Mouse (Mus musculus) midbrain, embryonic 11.5 days (tissue): Measurements from ENCODE around the gene Akr1c19. TPM values are rescaled to one million over a fixed set of nuclear protein-coding genes. Genes with fewer than 3 reads are reported as not detected.
"Not testable (repeated sequence)": the region's sequence is repeated elsewhere in the genome, so short reads cannot be mapped to it uniquely, and the experiment has no call there.

Experiments
- ATAC-seq: fragments of 200-750 bp; cut with Nextera tagmentation; 2 replicates; pipeline ENCODE4 v1.8.0; 2017; ENCODE audit warnings: moderate TSS enrichment, moderate library complexity; ENCODE audit not compliant: low FRiP score
- DNase-seq: peaks from one replicate; pipeline ENCODE4 v3.0.0; 2015; ENCODE audit warnings: low spot score; ENCODE audit errors: missing footprints
- H3K27ac ChIP-seq: fragments of 300-500 bp; sonication (generic); 2 replicates; pipeline ENCODE4 v1.5.1; 2014; ENCODE audit warnings: low read depth, low read length
- H3K27me3 ChIP-seq: fragments of 300-500 bp; sonication (generic); 2 replicates; pipeline ENCODE4 v1.6.1; 2014; ENCODE audit warnings: mild to moderate bottlenecking, low read length, moderate library complexity, mixed read lengths; ENCODE audit not compliant: control insufficient read depth, insufficient read depth
- H3K36me3 ChIP-seq: fragments of 300-500 bp; sonication (generic); 2 replicates; pipeline ENCODE4 v1.6.1; 2014; ENCODE audit warnings: mild to moderate bottlenecking, low read length, moderate library complexity, mixed read lengths; ENCODE audit not compliant: control insufficient read depth, insufficient read depth
- H3K4me1 ChIP-seq: fragments of 300-500 bp; sonication (generic); 2 replicates; pipeline ENCODE4 v1.6.1; 2014; ENCODE audit warnings: low read length; ENCODE audit not compliant: control insufficient read depth, insufficient read depth
- H3K4me2 ChIP-seq: fragments of 300-500 bp; sonication (generic); 2 replicates; pipeline ENCODE4 v1.6.1; 2014; ENCODE audit warnings: mild to moderate bottlenecking, moderate library complexity
- H3K4me3 ChIP-seq: fragments of 300-500 bp; sonication (generic); 2 replicates; pipeline ENCODE4 v1.5.1; 2014; ENCODE audit warnings: low read depth, low read length
- H3K9ac ChIP-seq: fragments of 300-500 bp; sonication (generic); 2 replicates; pipeline ENCODE4 v1.6.1; 2014; ENCODE audit warnings: low read length
- H3K9me3 ChIP-seq: fragments of 300-500 bp; sonication (generic); 2 replicates; pipeline ENCODE4 v1.6.1; 2016; ENCODE audit warnings: low read length; ENCODE audit not compliant: control insufficient read depth
- WGBS: fragments of 180-500 bp; shearing (Covaris S2); extraction: QIAGEN DNeasy Blood & Tissue Kit; methylation state at CpG from one replicate; pipeline ENCODE4 v1.1.7; 2014; 5-methylcytosine and 5-hydroxymethylcytosine counted together
- polyA plus RNA-seq: library from polyadenylated mRNA; unstranded; fragments of >200 nt; fragmentation: Nextera tagmentation; extraction: Ambion mirVana; gene quantifications from 2 replicates; pipeline ENCODE4 v1.2.1, GENCODE M21; 2014

Akr1c19 gene
- polyA plus RNA-seq: 0.31 and 0.39 TPM in 2 replicates

GRCm38 (mm10) chr13:4228441-4228840, at the start of gene Akr1c19:
Akr1c19 (plus strand) TSS chr13:4228700.
- H3K36me3 ChIP-seq: no peaks in the 10 kb centered on the region
- DNase-seq: no peak
- H3K4me1 ChIP-seq: no peaks in the 10 kb centered on the region
- H3K27me3 ChIP-seq: no peaks in the 10 kb centered on the region
- no peak within 1 kb of the TSS for H3K27ac ChIP-seq
- no peak within 1 kb of the TSS for H3K9ac ChIP-seq
- 68% methylated on average over 1 of the region's 1 CpGs for WGBS
- no peak within 1 kb of the TSS for H3K4me3 ChIP-seq
- ATAC-seq: no peak
- H3K9me3 ChIP-seq: no peaks in the 10 kb centered on the region
- H3K4me2 ChIP-seq: no peak within 1 kb of the TSS

GRCm38 (mm10) chr13:4181321-4181720, 47.2 kb upstream of the Akr1c19 start:
- H3K27me3 ChIP-seq, H3K9ac ChIP-seq, H3K4me1 ChIP-seq, H3K9me3 ChIP-seq, H3K4me2 ChIP-seq, DNase-seq, H3K27ac ChIP-seq, H3K4me3 ChIP-seq, H3K36me3 ChIP-seq, ATAC-seq: not testable (repeated sequence)
- WGBS: 79% methylated on average over 4 of the region's 4 CpGs

GRCm38 (mm10) chr13:4183116-4183515, 45.4 kb upstream of the Akr1c19 start:
- no peak overlapping the region for H3K4me2 ChIP-seq
- no peak for ATAC-seq
- DNase-seq: no peak
- 58% methylated on average over 9 of the region's 9 CpGs for WGBS
- H3K9me3 ChIP-seq: no peaks in the 10 kb centered on the region
- H3K9ac ChIP-seq: no peak overlapping the region
- H3K4me3 ChIP-seq: no peak overlapping the region
- no peaks in the 10 kb centered on the region for H3K27me3 ChIP-seq
- H3K4me1 ChIP-seq: no peaks in the 10 kb centered on the region
- H3K36me3 ChIP-seq: no peaks in the 10 kb centered on the region
- H3K27ac ChIP-seq: no peak overlapping the region

GRCm38 (mm10) chr13:4186641-4187411, 41.7 kb upstream of the Akr1c19 start:
- not testable (repeated sequence) for DNase-seq, H3K9me3 ChIP-seq, H3K9ac ChIP-seq, H3K4me3 ChIP-seq, H3K27ac ChIP-seq, H3K27me3 ChIP-seq, ATAC-seq, H3K4me2 ChIP-seq, H3K4me1 ChIP-seq, H3K36me3 ChIP-seq
- WGBS: 86% methylated on average over 7 of the region's 7 CpGs

DNA sequence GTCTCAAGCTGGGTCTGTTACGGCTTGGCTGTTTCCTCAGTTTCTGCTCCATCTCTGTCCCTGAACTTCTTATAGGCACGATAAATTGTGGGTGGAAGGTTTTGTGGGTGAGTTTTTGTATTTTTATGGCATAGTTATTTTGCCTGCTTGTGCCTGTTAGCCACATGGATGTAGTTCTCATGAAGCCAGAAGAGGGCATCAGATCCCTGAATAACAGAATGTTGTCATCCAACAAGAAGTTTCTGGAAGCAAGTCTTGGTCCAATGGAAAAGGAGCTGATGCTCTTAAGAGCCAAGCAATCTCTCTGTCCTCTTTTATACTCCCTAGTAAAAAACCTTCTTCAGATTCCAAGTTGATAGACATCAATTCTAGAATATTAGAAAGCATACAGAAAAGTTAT, 40.3 kb upstream of the Akr1c19 start:
- ATAC-seq: no peak
- DNase-seq: no peak
- H3K27me3 ChIP-seq: no peaks in the 10 kb centered on the region
- no peaks in the 10 kb centered on the region for H3K4me1 ChIP-seq
- no peak overlapping the region for H3K4me3 ChIP-seq
- H3K9me3 ChIP-seq: no peaks in the 10 kb centered on the region
- H3K9ac ChIP-seq: no peak overlapping the region
- H3K36me3 ChIP-seq: no peaks in the 10 kb centered on the region
- H3K4me2 ChIP-seq: no peak overlapping the region
- no peak overlapping the region for H3K27ac ChIP-seq
- WGBS: 91% methylated on average over 2 of the region's 2 CpGs

DNA sequence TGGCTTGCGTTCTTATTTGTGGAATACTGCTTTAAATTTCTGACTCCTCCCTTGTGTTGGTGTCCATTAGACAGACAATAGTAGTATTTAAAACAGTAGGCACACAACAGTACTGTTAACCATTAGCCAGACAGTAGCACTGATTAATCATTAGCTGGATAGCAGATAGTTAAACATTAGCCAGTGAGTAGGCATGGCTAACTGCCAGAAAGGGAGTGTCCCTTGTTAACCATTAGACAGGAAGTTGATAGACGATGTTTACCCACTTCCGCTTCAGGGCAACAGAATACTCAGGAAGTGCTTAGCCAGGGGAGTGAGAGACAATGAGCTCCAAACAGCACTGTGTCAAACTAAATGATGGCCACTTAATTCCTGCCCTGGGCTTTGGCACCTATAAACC, 37.6 kb upstream of the Akr1c19 start, which contains the start of gene Akr1c13:
Akr1c13 (plus strand) TSS at position 247 of the 400 bp plus-strand sequence.
- DNase-seq: no peak
- H3K27me3 ChIP-seq: no peaks in the 10 kb centered on the region
- no peaks in the 10 kb centered on the region for H3K36me3 ChIP-seq
- H3K9ac ChIP-seq: no peak within 1 kb of the TSS
- H3K4me1 ChIP-seq: no peaks in the 10 kb centered on the region
- no peak for ATAC-seq
- WGBS: 88% methylated on average over 3 of the region's 3 CpGs
- H3K4me2 ChIP-seq: no peak within 1 kb of the TSS
- no peak within 1 kb of the TSS for H3K27ac ChIP-seq
- no peaks in the 10 kb centered on the region for H3K9me3 ChIP-seq
- no peak within 1 kb of the TSS for H3K4me3 ChIP-seq

GRCm38 (mm10) chr13:4192511-4192910, 36.0 kb upstream of the Akr1c19 start:
- no peaks in the 10 kb centered on the region for H3K9me3 ChIP-seq
- no peaks in the 10 kb centered on the region for H3K27me3 ChIP-seq
- H3K36me3 ChIP-seq: no peaks in the 10 kb centered on the region
- H3K4me1 ChIP-seq: no peaks in the 10 kb centered on the region
- ATAC-seq (no peak), DNase-seq (no peak)
- H3K4me3 ChIP-seq: no peak overlapping the region
- no peak overlapping the region for H3K9ac ChIP-seq
- H3K4me2 ChIP-seq: no peak overlapping the region
- WGBS: 81% methylated on average over 3 of the region's 3 CpGs
- H3K27ac ChIP-seq: no peak overlapping the region

- Histone ChIP-seq H3K4me1 (no peaks in the 10 kb centered on the region), H3K27ac (no peak overlapping the region), H3K27me3 (no peaks in the 10 kb centered on the region), H3K9ac (no peak overlapping the region), H3K9me3 (no peaks in the 10 kb centered on the region), H3K4me3 (no peak overlapping the region), H3K36me3 (no peaks in the 10 kb centered on the region), H3K4me2 (no peak overlapping the region)
- WGBS: 47% methylated on average over 1 of the region's 1 CpGs
- ATAC-seq: no peak
- no peak for DNase-seq
These were observed 22.2 kb upstream of the Akr1c19 start for GRCm38 (mm10) chr13:4206147-4206903.
